Mouse (Mus musculus) embryonic fibroblast, embryonic 13.5 days (primary cell): ENCODE results near the gene Il17re. TPM values are rescaled to one million over a fixed set of nuclear protein-coding genes. Genes with fewer than 3 reads are reported as not detected.

Experiments used
- H3K27ac ChIP-seq: 2 replicates; pipeline ENCODE4 v1.5.1; 2012; ENCODE audit warnings: low read length, control low read depth, inconsistent platforms; ENCODE audit not compliant: insufficient read depth
- H3K4me1 ChIP-seq: 2 replicates; pipeline ENCODE4 v1.6.1; 2011; ENCODE audit warnings: low read length; ENCODE audit not compliant: control insufficient read depth, insufficient read depth
- H3K4me3 ChIP-seq: 2 replicates; pipeline ENCODE4 v1.5.1; 2011; ENCODE audit warnings: mild to moderate bottlenecking, control low read depth, low read length; ENCODE audit not compliant: insufficient read depth
- CTCF ChIP-seq: IDR thresholded peaks from 2 replicates; pipeline ENCODE4 v1.5.1; 2011; ENCODE audit warnings: mild to moderate bottlenecking, control low read depth, low read length, moderate library complexity, borderline replicate concordance; ENCODE audit not compliant: insufficient read depth
- POLR2A ChIP-seq: IDR thresholded peaks from 2 replicates; pipeline ENCODE4 v1.6.1; 2011; ENCODE audit warnings: low read depth, mild to moderate bottlenecking, control low read depth, low read length, moderate library complexity
- polyA plus RNA-seq: library from polyadenylated mRNA; stranded (reverse); fragments of >200 nt; gene quantifications from 2 replicates; pipeline ENCODE4 v1.2.4, GENCODE M21; 2011; ENCODE audit warnings: low read depth; ENCODE audit not compliant: missing spikeins, insufficient read length

The Il17re gene
- polyA plus RNA-seq, 1 experiment, result not detected

GRCm38 (mm10) chr6:113442087-113442441 lies 16.2 kb upstream of the Il17re start:
- Histone ChIP-seq H3K4me3 (no peak overlapping the region), H3K4me1 (no peaks in the 10 kb centered on the region), H3K27ac (no peak overlapping the region)
- TF ChIP-seq CTCF (no peak), POLR2A (no peak)

- Histone ChIP-seq H3K27ac (no peak within 1 kb of the TSS), H3K4me1 (no peaks in the 10 kb centered on the region), H3K4me3 (peak within 1 kb of the TSS; percentile 83)
- TF ChIP-seq CTCF (no peak), POLR2A (peak; percentile 75)
Observed at GRCm38 (mm10) chr6:113442442-113443090, 15.7 kb upstream of the Il17re start, which contains the start of gene Jagn1. Gene Jagn1, plus strand, starts transcription at chr6:113442569.

- TF ChIP-seq POLR2A (no peak), CTCF (no peak)
- H3K4me1 ChIP-seq, result no peaks in the 10 kb centered on the region
- H3K27ac ChIP-seq, result no peak overlapping the region
- H3K4me3 ChIP-seq, result peak overlapping the region; percentile 83
Observed at GRCm38 (mm10) chr6:113443091-113443490, 15.2 kb upstream of the Il17re start.

GRCm38 (mm10) chr6:113444207-113444965 lies 13.9 kb upstream of the Il17re start:
- TF ChIP-seq POLR2A, result no peak
- no peak for TF ChIP-seq CTCF
- Histone ChIP-seq H3K4me3 (no peak overlapping the region), H3K4me1 (no peaks in the 10 kb centered on the region), H3K27ac (no peak overlapping the region)

- TF ChIP-seq CTCF (no peak), POLR2A (no peak)
- Histone ChIP-seq H3K4me1 (peaks cover 3% of the 10 kb centered on the region; the same call in 1 of the 2 replicates), H3K4me3 (no peak overlapping the region), H3K27ac (no peak overlapping the region)
Observed at GRCm38 (mm10) chr6:113447639-113448038, 10.6 kb upstream of the Il17re start.

- no peak for TF ChIP-seq POLR2A
- TF ChIP-seq CTCF, result no peak
- Histone ChIP-seq H3K4me3 (no peak overlapping the region), H3K27ac (no peak overlapping the region), H3K4me1 (peaks cover 3% of the 10 kb centered on the region; the same call in 1 of the 2 replicates)
Observed at GRCm38 (mm10) chr6:113451839-113452238, 6.4 kb upstream of the Il17re start.

- H3K4me3 ChIP-seq, result no peak overlapping the region
- H3K4me1 ChIP-seq, result peaks cover 3% of the 10 kb centered on the region; the same call in 1 of the 2 replicates
- no peak overlapping the region for H3K27ac ChIP-seq
- no peak for TF ChIP-seq POLR2A
- no peak for TF ChIP-seq CTCF
Observed at GRCm38 (mm10) chr6:113455007-113455406, 3.3 kb upstream of the Il17re start.

GRCm38 (mm10) chr6:113458635-113459034 lies 351 bp downstream of the Il17re start:
- Histone ChIP-seq H3K4me3 (no peak overlapping the region), H3K27ac (no peak overlapping the region), H3K4me1 (no peaks in the 10 kb centered on the region)
- TF ChIP-seq POLR2A (no peak), CTCF (no peak)

GRCm38 (mm10) chr6:113464040-113464439 lies 5.8 kb downstream of the Il17re start:
- TF ChIP-seq POLR2A (no peak), CTCF (no peak)
- H3K27ac ChIP-seq, result no peak overlapping the region
- no peaks in the 10 kb centered on the region for H3K4me1 ChIP-seq

GRCm38 (mm10) chr6:113465602-113466001 lies 7.3 kb downstream of the Il17re start:
- H3K4me3 ChIP-seq, result no peak overlapping the region
- H3K27ac ChIP-seq, result no peak overlapping the region
- TF ChIP-seq CTCF (peak; percentile 47; the same call in 1 of the 2 replicates), POLR2A (no peak)
- no peaks in the 10 kb centered on the region for H3K4me1 ChIP-seq

More at GRCm38 (mm10) chr6:113464040-113464439, 5.8 kb downstream of the Il17re start:
- no peak overlapping the region for H3K4me3 ChIP-seq
